Mouse (Mus musculus): ENCODE measurements around the gene Rpgrip1l.

DNA sequence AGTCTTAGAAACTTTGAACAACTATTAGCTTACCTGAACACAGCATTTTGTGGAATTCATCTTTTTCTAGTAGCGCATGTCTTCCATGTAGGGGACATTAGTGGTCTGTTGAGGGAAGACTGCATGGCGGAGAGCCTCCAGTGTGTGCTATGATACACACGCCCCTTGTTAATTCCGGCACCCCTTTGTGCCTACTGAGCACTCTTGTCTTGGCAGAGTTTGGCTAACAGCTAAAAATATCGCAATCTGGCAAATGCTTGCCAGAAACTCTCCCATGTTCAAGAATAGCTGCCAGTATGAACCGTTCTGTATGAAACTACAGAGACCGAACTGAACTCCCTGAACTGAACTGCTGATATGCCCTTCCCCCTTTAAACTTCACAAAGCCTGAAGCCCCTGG, 10.4 kb upstream of the Rpgrip1l start:
- TF ChIP-seq CTCF (IDR thresholded peaks at IDR 0.05; ENCODE audit: low read depth) (no peak), EP300 (optimal IDR thresholded peaks at IDR 0.05) (no peak)

Data from stomach, postnatal 0 days (tissue).